Mouse (Mus musculus) kidney, adult 11 months (tissue): ENCODE measurements around the gene Etv3.
"Not testable (repeated sequence)": the region's sequence is repeated elsewhere in the genome, so short reads cannot be mapped to it uniquely, and the experiment has no call there.

Experiments used
- DNase-seq: peaks from one replicate; pipeline ENCODE4 v3.0.0; 2022

Etv3 gene

DNA sequence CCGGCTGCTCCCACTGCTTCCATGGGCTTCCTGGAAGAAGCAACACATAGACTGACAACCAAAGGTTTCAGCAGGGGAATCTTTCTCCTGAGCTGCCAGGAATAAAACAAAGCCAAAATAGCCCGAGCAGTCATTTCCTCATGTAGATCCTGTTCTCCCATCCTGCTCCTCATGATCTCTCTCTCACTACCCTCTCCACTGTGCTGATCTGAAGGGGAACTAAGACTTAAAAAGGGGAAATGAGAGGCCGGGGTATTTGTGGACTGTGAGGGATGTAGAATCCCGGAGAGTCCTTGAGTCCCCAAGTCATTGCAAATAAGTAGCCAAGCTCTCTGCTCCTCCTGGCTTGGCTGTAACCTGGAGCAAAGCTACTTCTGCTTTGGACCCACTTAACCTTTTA is 4.1 kb upstream of the Etv3 start:
- DNase-seq: no peak

DNA sequence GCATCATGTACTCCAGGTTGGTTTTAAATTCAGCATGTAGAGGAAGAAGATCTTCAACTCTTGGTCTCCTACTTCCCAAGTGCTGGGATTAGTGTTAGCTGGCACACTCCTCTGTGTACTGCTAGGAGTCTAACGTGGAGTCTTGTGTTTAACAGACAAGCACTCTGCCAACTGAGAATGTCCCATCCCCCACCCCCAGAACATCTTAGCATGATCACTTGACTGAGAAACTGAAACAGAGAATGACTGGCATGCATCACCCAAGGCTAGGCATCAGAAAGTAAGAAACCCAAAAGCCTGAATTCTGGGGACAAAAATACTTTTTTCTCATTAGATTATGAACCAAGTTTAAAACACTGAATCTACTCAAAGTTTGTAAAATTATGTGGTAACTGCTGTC is 3.4 kb upstream of the Etv3 start:
- DNase-seq: no peak

DNA sequence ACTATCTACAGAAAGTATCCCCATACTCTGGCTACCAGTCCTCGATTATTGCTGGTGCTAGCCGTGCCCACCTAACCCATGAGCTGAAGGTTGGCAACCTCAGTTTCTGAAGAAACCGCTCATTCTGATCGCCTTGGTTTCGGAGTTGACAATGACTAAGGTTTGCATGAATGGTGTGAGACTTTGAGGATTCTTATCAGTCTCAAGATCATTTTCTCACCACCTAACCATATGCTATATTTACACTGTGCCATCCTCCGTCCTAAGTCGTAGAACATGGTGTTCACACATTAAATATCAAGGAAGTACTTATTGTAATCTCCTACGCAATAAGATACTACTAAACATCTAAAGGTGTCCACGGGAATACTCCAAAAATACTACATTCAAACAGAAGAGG is 1.5 kb upstream of the Etv3 start:
- no peak for DNase-seq

DNA sequence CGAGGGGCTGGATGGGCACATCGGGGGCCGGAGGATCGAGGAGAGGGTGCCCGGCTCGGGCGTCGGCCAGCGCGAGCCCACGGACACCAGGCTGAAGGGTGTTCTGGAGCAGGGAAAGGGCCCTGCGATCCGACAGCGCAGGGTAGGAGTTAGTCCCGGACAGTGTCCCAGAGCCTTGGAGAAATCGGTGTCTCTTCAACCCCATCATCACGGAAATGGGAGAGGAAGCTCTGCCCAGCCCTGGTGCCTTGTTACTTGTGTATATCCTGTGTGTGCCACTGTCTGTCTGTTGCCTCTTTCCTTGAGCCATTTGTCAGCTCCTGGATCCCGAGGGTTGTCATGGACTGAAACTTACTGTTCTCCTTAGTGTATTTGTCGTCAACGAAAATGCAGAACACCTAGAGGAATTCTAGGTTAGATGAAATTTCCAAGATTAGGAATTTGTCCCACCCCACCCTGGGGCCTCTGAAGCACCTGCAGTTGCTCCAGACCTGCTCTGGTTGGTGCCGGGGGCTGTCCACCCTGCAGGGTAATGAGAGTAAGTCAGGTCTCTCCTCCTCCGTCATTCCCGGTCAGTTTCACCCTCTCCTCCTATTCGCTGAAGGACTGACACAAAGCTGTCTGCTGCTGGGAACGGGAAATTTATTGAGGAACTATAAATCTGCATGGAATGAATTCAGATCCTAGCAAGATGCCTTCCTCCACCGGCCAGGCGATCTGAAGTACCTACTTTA is 797 bp downstream of the Etv3 start:
- DNase-seq: peak; percentile 19

DNA sequence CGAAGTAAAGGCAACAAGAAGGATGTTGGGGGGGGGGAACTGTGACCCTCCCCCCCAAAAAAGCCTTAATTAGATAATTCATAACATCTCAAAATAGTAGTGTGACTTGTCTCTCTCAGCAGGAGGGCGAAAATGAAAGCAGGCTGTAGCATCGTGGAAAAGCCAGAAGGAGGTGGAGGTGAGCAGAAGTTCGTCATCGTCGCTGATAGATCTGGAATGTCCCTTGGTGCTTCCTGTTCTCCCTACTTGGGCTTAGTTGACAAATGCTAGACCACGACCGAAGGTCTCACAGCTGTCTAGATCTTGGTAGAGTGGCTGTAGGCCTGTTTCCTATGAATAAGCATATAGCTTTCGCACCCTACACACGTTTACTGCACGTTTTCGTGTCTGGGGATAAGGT is 1.9 kb downstream of the Etv3 start:
- DNase-seq: no peak

DNA sequence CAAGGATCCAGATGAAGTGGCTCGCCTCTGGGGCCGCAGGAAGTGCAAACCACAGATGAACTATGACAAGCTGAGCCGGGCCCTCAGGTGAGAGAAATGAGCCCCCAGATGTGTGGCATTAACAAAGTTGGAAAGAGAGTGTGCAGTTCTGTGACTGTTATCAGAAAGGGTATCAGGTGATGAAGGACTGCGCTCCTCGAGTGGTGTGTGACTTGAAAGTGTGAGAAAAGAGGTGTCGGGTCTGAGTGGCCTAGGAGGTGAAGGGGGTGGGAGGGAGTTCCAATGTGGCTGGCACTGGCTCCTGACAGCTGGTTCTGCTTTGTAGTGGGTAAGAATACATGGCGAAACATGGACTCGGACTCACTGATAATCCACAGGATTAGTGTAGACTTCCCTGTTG is 2.8 kb downstream of the Etv3 start:
- DNase-seq: no peak

DNA sequence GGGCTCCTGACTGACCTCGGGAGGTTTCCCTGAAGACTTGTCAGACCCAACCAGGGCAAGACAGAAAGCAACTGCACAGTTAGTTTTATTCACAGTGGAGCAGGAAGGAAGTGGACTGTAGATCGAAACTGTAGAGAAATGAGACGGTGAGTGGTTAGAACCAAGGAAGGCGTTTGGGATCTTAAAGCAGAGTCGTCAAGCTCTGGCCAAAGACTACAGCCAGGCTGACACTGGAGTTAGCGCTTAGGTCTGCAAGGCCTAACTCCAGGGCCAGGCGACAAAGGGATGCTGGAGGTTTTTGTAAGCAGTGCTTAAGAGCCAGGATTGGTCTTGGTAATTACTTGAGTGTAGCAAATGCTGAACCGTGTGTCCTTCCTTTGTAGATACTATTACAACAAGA is 3.6 kb downstream of the Etv3 start:
- DNase-seq: no peak

DNA sequence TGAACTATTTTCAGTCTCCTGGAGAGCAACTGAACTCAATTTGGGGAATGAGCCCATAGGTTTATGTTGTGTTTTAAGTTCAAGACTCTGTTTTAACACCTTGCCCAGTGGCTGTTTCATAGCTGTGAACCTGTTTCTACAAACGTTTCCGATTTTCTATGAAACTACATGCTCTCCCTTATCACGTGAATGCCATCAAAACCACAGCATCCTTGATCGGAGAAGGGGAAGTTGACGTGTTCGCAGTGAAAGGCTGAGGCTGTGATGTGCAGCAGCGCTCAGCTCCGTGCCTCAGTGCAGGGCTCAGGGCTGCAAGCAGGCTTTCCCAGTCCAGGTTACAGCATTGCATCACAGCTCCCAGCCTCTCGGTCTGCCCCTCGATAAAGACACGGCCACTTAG is 4.4 kb downstream of the Etv3 start:
- DNase-seq: no peak

DNA sequence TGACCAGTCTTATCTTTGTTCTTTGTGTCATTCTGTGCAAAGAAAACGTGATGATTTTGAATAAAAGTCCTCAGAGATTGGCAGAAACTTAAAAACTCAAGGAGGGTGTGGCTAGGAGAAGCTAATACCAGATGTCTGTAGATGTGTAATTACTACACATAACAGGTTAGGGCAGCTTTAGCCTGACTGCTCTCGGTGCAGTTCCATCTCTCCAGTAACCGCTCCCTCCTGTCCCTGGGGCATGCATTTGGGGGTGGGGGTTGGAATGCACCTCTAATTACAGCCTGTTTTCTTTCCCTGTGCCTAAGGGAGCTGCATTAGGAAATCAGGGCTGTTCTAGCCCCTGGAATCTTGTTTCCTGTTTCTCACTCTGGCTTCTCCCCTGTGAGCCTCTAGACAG is 5.0 kb downstream of the Etv3 start:
- DNase-seq: no peak

DNA sequence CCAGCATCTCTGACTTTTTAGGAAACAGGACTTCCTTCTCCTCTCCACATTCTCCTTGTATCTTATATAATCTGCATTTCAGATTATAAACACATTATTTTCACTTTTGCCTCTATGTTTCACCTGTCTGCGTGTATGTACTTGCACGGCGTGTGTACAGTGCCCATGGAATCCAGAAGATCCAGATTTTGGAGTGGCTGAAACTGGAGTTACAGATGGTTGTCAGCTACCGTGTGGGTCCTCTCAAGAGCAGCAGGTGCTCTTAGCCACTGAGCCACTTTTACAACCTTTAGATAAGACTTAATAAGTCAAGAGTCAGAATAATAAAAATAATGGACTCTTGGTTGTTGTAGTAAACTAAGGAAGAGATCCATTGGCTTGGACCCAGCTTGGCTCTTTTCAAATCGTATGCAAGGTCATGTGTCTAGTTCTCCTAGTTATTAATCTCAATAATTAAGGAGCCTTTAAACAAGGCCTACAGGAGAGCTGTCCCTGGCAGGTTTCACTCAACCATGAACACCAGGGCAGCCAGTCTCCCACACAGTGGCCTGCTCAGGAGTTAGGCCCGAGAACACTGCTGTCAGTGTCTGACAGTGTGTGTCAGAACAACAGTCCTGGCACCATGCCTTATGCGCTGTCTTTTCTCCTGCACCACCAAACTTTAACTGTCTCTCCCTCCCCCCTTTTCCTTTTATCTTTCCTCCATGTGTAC is 8.6 kb downstream of the Etv3 start:
- no peak for DNase-seq

DNA sequence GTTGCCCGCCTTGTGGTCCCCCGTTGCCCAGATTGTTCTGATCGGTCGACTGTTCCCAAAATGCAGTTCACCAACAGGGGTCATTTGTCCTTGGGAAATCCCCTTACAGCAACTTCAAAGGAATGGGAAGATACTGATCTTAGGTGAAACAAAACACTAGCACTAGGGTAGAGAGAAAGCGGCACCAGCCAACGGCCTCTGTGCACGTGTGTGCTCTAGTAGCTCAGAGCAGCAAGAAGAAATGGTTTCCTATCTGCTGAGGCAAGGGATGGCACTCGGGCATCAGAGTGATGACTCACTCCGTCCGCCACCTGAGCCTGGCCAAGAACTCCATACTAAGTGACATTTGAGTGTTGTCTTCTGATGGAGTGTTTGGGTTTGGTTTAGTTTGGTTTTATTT is 12.8 kb downstream of the Etv3 start:
- DNase-seq: no peak

DNA sequence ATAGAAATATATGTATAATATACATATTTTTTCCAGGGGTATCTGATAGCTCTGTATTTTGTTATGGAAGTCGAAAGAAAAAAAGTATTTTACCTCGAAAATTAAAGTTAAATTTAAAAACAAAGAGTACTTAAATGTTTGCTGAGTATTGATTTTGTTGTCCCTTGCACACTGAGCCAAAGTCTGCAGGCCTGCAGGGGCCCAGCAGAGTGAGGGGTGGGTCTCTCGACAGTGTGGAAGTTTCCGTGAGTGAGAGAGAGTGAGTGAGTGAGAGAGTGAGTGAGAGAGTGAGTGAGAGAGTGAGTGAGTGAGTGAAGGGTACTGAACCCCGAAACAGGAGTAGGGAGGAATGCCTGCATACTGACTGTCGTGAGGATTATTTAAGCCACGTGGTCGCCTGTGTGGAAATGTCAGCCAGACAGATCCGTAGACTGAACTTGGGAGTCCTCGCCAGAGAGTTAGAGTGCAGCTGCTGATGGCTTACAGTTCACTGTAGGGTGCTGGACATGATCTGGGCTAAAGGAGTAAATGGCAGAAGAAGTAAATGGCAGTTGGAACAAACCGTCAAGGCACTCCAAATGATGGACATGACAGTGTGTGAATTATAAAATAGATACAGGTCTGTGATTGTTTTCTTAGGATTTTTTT is 14.9 kb downstream of the Etv3 start:
- no peak for DNase-seq

DNA sequence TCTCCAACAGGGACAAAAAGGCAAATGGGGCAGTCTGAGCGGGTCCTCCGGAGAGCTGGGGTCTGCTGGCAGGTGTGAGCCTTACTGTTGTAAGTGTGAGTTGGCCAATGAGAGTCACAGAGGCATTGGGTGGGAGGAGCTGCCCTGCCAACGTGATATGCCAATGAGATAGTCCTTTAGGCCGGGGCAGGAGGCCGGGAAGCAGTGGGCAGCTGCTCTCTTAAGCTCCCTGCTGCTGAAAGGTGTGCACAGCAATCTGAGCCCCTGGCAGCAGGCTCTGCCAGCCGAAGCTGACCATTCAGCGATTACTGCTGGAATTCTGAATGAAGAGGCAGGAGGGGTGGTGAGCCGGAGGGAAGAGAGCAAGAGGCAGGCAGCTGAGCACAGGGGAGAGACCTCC is 15.5 kb downstream of the Etv3 start:
- no peak for DNase-seq

- no peak for DNase-seq
These were observed 17.4 kb downstream of the Etv3 start for GRCm38 (mm10) chr3:87542481-87543215.

DNA sequence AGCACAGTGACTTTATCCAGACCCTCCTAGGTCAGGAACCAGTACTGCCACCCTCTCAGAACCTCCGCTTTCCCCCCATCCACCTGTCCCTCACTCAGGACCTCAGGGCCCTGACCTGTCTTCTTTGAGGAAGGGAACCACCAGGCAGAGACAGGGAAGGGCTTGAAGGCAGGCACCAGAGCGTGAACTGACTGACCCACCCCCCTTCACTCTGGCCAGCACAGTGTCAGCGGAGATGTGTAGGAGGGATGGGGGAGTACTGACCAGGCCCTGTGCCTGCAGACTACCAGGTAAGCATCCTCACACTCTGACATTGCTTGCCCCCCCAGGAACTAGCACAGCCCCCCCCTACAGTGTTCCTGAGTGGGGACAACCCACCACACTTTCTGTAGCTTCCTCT is 20.3 kb downstream of the Etv3 start:
- DNase-seq: no peak

GRCm38 (mm10) chr3:87546291-87546721 is 21.1 kb downstream of the Etv3 start:
- no peak for DNase-seq

- DNase-seq: no peak
These were observed 24.7 kb downstream of the Etv3 start for GRCm38 (mm10) chr3:87549908-87550307.

DNA sequence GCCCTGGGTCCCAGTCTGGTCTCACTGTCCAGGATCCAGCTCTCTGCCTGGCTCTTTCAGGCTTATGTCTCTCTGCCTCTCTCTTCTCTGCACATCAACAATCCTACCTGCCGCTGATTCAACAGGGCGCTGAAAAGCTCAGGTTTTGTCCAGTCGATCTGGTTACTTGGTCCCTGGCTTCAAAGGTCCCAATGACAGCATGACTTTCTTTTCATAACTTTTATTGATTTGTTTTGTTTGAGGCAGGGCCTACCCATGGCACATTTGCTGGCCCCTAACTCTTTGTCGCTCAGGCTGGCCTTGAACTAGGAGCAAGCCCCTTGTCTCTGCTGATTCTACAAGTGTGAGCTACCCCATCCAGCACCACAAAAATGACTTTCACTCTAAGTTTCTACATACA is 27.1 kb downstream of the Etv3 start:
- DNase-seq: no peak

DNA sequence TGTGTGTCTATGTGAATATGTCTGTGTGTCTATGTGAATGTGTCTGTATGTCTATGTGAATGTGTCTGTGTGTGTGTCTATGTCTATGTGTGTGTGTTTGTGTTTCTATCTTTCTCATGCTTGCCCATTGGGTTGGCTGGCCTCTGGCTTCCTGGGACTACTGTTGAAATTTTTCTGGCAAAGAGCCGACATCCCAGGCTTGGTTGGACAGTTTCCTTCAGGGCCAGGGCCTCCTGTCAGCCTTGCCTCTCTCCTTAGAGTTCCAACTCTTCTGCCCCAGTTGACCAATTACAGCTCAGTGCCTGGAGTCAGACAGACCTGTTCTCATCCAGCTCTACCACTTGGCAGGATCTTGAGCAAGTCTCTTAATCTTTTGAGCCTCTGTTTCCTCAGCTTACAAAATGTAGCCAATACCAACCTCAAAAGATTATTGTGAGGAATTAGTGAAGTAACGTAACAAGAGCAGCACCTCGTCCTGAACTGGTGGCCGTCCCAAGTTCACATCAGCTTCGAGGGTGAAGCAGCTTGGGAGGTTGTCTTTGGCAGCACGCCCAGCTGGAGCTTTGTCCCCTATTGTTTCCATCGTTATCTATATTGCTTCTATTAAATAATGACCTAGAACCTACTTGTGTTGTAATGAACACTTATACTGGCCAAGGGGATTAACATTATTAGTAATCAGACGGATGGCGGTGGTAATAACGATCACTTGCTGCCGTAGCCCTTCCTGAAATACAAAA is 28.2 kb downstream of the Etv3 start:
- DNase-seq: no peak

GRCm38 (mm10) chr3:87554859-87555258 is 29.7 kb downstream of the Etv3 start:
- DNase-seq: not testable (repeated sequence)

- DNase-seq: no peak
These were observed 30.9 kb downstream of the Etv3 start for GRCm38 (mm10) chr3:87556109-87556531.

DNA sequence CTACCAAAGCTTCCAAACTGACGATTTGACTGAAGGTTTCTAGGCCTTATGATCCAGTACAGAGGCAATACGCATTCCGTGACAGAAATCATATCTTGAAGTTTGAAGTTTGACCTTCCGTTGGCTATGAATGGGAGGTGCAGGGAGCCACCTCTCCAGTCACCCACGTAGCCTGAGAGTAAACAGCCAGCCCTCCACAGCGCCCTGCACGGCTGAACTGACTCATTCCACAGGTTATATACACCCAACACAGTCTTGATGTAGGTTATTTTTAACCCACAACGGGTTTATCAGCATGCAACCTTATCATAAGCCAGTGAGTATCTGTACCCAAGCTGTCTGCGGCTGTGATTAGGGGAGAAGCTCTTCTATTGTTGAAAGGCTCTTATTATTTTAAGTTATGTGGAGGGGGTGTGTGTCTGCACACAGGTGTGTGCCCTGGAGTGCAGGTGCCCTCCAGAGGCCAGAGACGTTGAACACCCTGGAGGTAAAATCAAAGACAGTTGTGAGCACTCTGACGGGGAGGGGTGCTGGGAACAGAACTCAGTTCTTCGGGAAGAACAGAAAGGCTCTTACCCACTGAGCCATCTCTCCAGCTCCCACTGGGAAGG is 31.6 kb downstream of the Etv3 start:
- DNase-seq: no peak
